Mouse (Mus musculus): ENCODE data around the gene Olfr1079. TPM values are rescaled to one million over a fixed set of nuclear protein-coding genes. Genes with fewer than 3 reads are reported as not detected.
"Not testable (repeated sequence)": the region's sequence is repeated elsewhere in the genome, so short reads cannot be mapped to it uniquely, and the experiment has no call there.

Gene Olfr1079
- not detected in 2 replicates for polyA plus RNA-seq (2016; fragmentation: Nextera tagmentation; extraction: Ambion mirVana)

DNA sequence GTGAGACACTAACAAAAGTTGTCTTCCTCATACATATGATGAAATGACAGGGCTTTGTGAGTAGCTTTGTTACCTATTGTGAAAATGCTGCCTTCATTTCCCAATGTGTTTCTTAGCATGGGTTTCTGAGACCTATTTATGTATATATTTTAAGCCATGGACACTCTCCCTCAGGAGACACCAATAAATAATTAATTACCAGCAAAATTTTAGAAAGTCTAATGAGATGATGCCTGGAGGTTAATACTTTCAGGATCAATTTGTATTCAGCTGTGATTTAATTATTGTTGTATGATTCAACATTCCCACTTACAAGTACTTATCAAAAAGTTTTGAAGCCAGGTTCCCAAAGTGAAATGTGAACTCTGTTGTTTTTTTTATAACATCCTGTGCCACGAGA, at the start of gene Olfr1079:
TSS of gene Olfr1079 (minus strand) at position 101 of the 400 bp plus-strand sequence.
- 60% methylated on average over 1 of the region's 1 CpGs for WGBS
- Histone ChIP-seq H3K4me1 (no peaks in the 10 kb centered on the region), H3K36me3 (replicated peaks) (no peaks in the 10 kb centered on the region), H3K27me3 (ENCODE audit: poor library complexity, severe bottlenecking) (no peaks in the 10 kb centered on the region), H3K9me3 (no peaks in the 10 kb centered on the region), H3K27ac (no peak within 1 kb of the TSS), H3K4me3 (no peak within 1 kb of the TSS)
- no peak for DNase-seq (ENCODE audit: extremely low spot score, low spot score)

DNA sequence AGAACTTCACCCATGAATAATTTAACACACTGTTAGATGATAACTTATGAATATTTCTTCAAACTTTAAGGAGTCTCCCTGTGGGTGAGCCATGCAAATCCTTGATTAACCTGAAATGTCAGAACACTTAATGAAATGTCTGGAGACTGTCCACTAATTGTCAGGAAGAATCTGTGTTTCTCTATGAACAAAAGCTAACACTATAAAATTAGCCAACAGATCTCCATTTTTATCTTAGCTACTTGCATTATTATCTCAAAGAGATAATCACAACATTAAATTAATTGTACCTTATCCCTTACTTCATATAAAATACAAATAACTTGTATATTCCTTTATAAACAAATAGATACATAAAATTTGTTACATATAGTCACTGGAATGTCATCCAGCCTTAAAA, 15.9 kb upstream of the Olfr1079 start, which contains the start of gene Olfr1080:
TSS of gene Olfr1080 (minus strand) at position 101 of the 400 bp plus-strand sequence.
- DNase-seq (ENCODE audit: extremely low spot score, low spot score); H3K27me3 ChIP-seq (ENCODE audit: poor library complexity, severe bottlenecking); H3K9me3 ChIP-seq; H3K27ac ChIP-seq; H3K36me3 ChIP-seq (replicated peaks); H3K4me3 ChIP-seq; H3K4me1 ChIP-seq: not testable (repeated sequence)

- Histone ChIP-seq H3K4me1 (no peaks in the 10 kb centered on the region), H3K27ac (no peak overlapping the region), H3K36me3 (replicated peaks) (no peaks in the 10 kb centered on the region), H3K4me3 (no peak overlapping the region), H3K9me3 (no peaks in the 10 kb centered on the region), H3K27me3 (ENCODE audit: poor library complexity, severe bottlenecking) (no peaks in the 10 kb centered on the region)
- no peak for DNase-seq (ENCODE audit: extremely low spot score, low spot score)
- 86% methylated on average over 1 of the region's 1 CpGs for WGBS
Measured at GRCm38 (mm10) chr2:86530991-86531390, 11.3 kb downstream of the Olfr1079 start.

GRCm38 (mm10) chr2:86508161-86508560, 34.1 kb downstream of the Olfr1079 start, which contains the start of gene Olfr1076:
TSS of gene Olfr1076 (plus strand) at chr2:86508461.
- Histone ChIP-seq H3K36me3 (replicated peaks) (no peaks in the 10 kb centered on the region), H3K27me3 (ENCODE audit: poor library complexity, severe bottlenecking) (no peaks in the 10 kb centered on the region), H3K9me3 (no peaks in the 10 kb centered on the region), H3K4me1 (no peaks in the 10 kb centered on the region), H3K4me3 (no peak within 1 kb of the TSS), H3K27ac (no peak within 1 kb of the TSS)
- no peak for DNase-seq (ENCODE audit: extremely low spot score, low spot score)
- WGBS, result 87% methylated on average over 1 of the region's 1 CpGs

- Histone ChIP-seq H3K36me3 (replicated peaks) (no peaks in the 10 kb centered on the region), H3K9me3 (no peaks in the 10 kb centered on the region), H3K27ac (no peak within 1 kb of the TSS), H3K27me3 (ENCODE audit: poor library complexity, severe bottlenecking) (no peaks in the 10 kb centered on the region), H3K4me3 (no peak within 1 kb of the TSS), H3K4me1 (no peaks in the 10 kb centered on the region)
- WGBS, result 61% methylated on average over 1 of the region's 1 CpGs
- DNase-seq (ENCODE audit: extremely low spot score, low spot score), result no peak
Measured at GRCm38 (mm10) chr2:86487286-86487685, 55.0 kb downstream of the Olfr1079 start, which contains the start of gene Olfr228. TSS of gene Olfr228 (minus strand) at chr2:86487386.

Other genes starting within 250 kb of the Olfr1079 start
- gene Olfr1053, start 227.2 kb downstream of the Olfr1079 start, polyA plus RNA-seq (2016; fragmentation: Nextera tagmentation; extraction: Ambion mirVana), result not detected in 2 replicates
- gene Olfr1054, start 207.0 kb downstream of the Olfr1079 start, polyA plus RNA-seq (2016; fragmentation: Nextera tagmentation; extraction: Ambion mirVana), result not detected in 2 replicates
- not detected in 2 replicates for gene Olfr1055, start 192.2 kb downstream of the Olfr1079 start, polyA plus RNA-seq (2016; fragmentation: Nextera tagmentation; extraction: Ambion mirVana)
- not detected in 2 replicates for gene Olfr1056, start 180.0 kb downstream of the Olfr1079 start, polyA plus RNA-seq (2016; fragmentation: Nextera tagmentation; extraction: Ambion mirVana)
- not detected in 2 replicates for gene Olfr1057, start 164.1 kb downstream of the Olfr1079 start, polyA plus RNA-seq (2016; fragmentation: Nextera tagmentation; extraction: Ambion mirVana)
- not detected in 2 replicates for gene Olfr1058, start 153.9 kb downstream of the Olfr1079 start, polyA plus RNA-seq (2016; fragmentation: Nextera tagmentation; extraction: Ambion mirVana)
- not detected in 2 replicates for gene Olfr1061, start 128.4 kb downstream of the Olfr1079 start, polyA plus RNA-seq (2016; fragmentation: Nextera tagmentation; extraction: Ambion mirVana)
- gene Olfr1062, start 115.7 kb downstream of the Olfr1079 start, polyA plus RNA-seq (2016; fragmentation: Nextera tagmentation; extraction: Ambion mirVana), result not detected in 2 replicates
- not detected in 2 replicates for gene Olfr1065, start 91.9 kb downstream of the Olfr1079 start, polyA plus RNA-seq (2016; fragmentation: Nextera tagmentation; extraction: Ambion mirVana)
- not detected in 2 replicates for gene Olfr1066, start 86.2 kb downstream of the Olfr1079 start, polyA plus RNA-seq (2016; fragmentation: Nextera tagmentation; extraction: Ambion mirVana)
- not detected in 2 replicates for gene Olfr228, start 55.1 kb downstream of the Olfr1079 start, polyA plus RNA-seq (2016; fragmentation: Nextera tagmentation; extraction: Ambion mirVana)
- gene Olfr1076, start 34.0 kb downstream of the Olfr1079 start, polyA plus RNA-seq (2016; fragmentation: Nextera tagmentation; extraction: Ambion mirVana), result not detected in 2 replicates
- gene Olfr1080, start 15.8 kb upstream of the Olfr1079 start, polyA plus RNA-seq (2016; fragmentation: Nextera tagmentation; extraction: Ambion mirVana), result not detected in 2 replicates
- gene Olfr1082, start 56.5 kb upstream of the Olfr1079 start, polyA plus RNA-seq (2016; fragmentation: Nextera tagmentation; extraction: Ambion mirVana), result not detected in 2 replicates
- not detected in 2 replicates for gene Olfr1084, start 97.2 kb upstream of the Olfr1079 start, polyA plus RNA-seq (2016; fragmentation: Nextera tagmentation; extraction: Ambion mirVana)
- gene Olfr1085, start 119.5 kb upstream of the Olfr1079 start, polyA plus RNA-seq (2016; fragmentation: Nextera tagmentation; extraction: Ambion mirVana), result not detected in 2 replicates
- gene Olfr1086, start 137.6 kb upstream of the Olfr1079 start, polyA plus RNA-seq (2016; fragmentation: Nextera tagmentation; extraction: Ambion mirVana), result not detected in 2 replicates
- gene Olfr1087, start 155.9 kb upstream of the Olfr1079 start, polyA plus RNA-seq (2016; fragmentation: Nextera tagmentation; extraction: Ambion mirVana), result not detected in 2 replicates
- not detected in 2 replicates for gene Olfr1089, start 191.2 kb upstream of the Olfr1079 start, polyA plus RNA-seq (2016; fragmentation: Nextera tagmentation; extraction: Ambion mirVana)
- not detected in 2 replicates for gene Olfr1090, start 216.5 kb upstream of the Olfr1079 start, polyA plus RNA-seq (2016; fragmentation: Nextera tagmentation; extraction: Ambion mirVana)
- not detected in 2 replicates for gene Olfr1093, start 240.0 kb upstream of the Olfr1079 start, polyA plus RNA-seq (2016; fragmentation: Nextera tagmentation; extraction: Ambion mirVana)

All from forebrain, embryonic 10.5 days (tissue).